Mouse (Mus musculus): ENCODE data around the gene Clcnkb. TPM values are rescaled to one million over a fixed set of nuclear protein-coding genes. Genes with fewer than 3 reads are reported as not detected.

The Clcnkb gene
- 0.23 TPM for polyA plus RNA-seq (2012; fragmentation: generic; extraction: Trizol)

DNA sequence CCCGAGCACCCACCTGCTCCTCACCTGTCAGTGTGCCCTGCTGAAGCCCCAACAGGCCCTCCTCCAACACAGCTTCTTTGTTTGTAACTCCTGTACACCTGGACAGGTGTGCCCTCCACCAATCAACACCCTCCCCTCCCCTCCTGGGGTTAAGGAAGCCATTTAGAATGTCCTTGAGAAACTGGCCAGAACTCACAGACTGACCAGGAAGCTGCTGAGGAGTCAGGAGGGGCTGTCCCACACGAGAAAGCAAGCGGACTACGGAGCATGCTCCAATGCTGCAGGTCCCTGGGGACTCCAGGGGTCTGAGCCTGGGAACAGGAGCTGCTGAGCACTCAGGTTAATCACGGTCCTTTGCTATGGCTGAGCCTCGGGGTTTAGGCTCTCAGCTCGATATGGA is at the start of gene Clcnkb:
Gene Clcnkb, minus strand, starts transcription at position 91 of the 400 bp plus-strand sequence.
- TF ChIP-seq CEBPB (IDR thresholded peaks at IDR 0.05; ENCODE audit: insufficient read depth, poor library complexity, severe bottlenecking) (no peak), MAX (IDR thresholded peaks at IDR 0.05; ENCODE audit: low read depth) (no peak), SRF (IDR thresholded peaks at IDR 0.05; ENCODE audit: control insufficient read depth, insufficient read length, low read depth) (no peak), REST (IDR thresholded peaks at IDR 0.05; ENCODE audit: insufficient read depth, insufficient read length) (no peak), POLR2AphosphoS2 (IDR thresholded peaks at IDR 0.05; ENCODE audit: insufficient read length, low read depth) (no peak), TCF12 (IDR thresholded peaks at IDR 0.05; ENCODE audit: insufficient read depth, poor library complexity, severe bottlenecking) (no peak), USF1 (IDR thresholded peaks at IDR 0.05; ENCODE audit: low read depth) (no peak), TCF3 (IDR thresholded peaks at IDR 0.05; ENCODE audit: insufficient read length, low read depth) (no peak), MYOD1 (IDR thresholded peaks at IDR 0.05; ENCODE audit: control insufficient read depth in 1 of 3, insufficient read length in 2 of 3, low read depth in 2 of 3) (no peak), POLR2A (IDR thresholded peaks at IDR 0.05; ENCODE audit: insufficient read length, low read depth) (no peak), MYOG (IDR thresholded peaks at IDR 0.05; ENCODE audit: control insufficient read depth in 1 of 3, insufficient read depth in 1 of 3, insufficient read length in 2 of 3, low read depth in 2 of 3) (no peak), E2F4 (IDR thresholded peaks at IDR 0.05; ENCODE audit: insufficient read depth) (no peak)
- Histone ChIP-seq H3K4me3 (no peak within 1 kb of the TSS), H3K4me2 (ENCODE audit: low read depth) (no peak within 1 kb of the TSS), H3K36me3 (ENCODE audit: control insufficient read depth, insufficient read depth) (no peaks in the 10 kb centered on the region), H3ac (ENCODE audit: control insufficient read depth, insufficient read length) (no peak within 1 kb of the TSS), H3K79me2 (ENCODE audit: control insufficient read depth, insufficient read depth) (no peaks in the 10 kb centered on the region), H3K27me3 (ENCODE audit: control insufficient read depth, insufficient read depth, insufficient read length) (no peaks in the 10 kb centered on the region)

DNA sequence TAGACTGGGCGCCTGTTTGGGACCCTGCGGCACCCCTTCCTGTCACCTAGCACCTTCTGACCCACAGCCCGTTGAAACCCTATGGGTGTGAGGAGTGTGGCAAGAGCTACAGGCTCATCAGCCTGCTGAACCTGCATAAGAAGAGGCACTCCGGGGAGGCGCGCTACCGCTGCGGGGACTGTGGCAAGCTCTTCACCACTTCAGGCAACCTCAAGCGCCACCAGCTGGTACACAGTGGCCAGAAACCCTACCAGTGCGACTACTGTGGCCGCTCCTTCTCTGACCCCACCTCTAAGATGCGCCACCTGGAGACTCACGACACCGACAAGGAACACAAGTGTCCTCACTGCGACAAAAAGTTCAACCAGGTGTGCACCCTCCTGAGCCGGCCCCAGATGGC is 48.9 kb upstream of the Clcnkb start:
- Histone ChIP-seq H3K36me3 (ENCODE audit: control insufficient read depth, insufficient read depth) (peaks cover 6% of the 10 kb centered on the region), H3K27me3 (ENCODE audit: control insufficient read depth, insufficient read depth, insufficient read length) (no peaks in the 10 kb centered on the region), H3K79me2 (ENCODE audit: control insufficient read depth, insufficient read depth) (peaks cover 8% of the 10 kb centered on the region), H3ac (ENCODE audit: control insufficient read depth, insufficient read length) (no peak overlapping the region), H3K4me3 (no peak overlapping the region), H3K4me2 (ENCODE audit: low read depth) (no peak overlapping the region)
- TF ChIP-seq E2F4 (IDR thresholded peaks at IDR 0.05; ENCODE audit: insufficient read depth) (no peak), REST (IDR thresholded peaks at IDR 0.05; ENCODE audit: insufficient read depth, insufficient read length) (no peak), MYOG (IDR thresholded peaks at IDR 0.05; ENCODE audit: control insufficient read depth in 1 of 3, insufficient read depth in 1 of 3, insufficient read length in 2 of 3, low read depth in 2 of 3) (no peak), SRF (IDR thresholded peaks at IDR 0.05; ENCODE audit: control insufficient read depth, insufficient read length, low read depth) (no peak), TCF3 (IDR thresholded peaks at IDR 0.05; ENCODE audit: insufficient read length, low read depth) (no peak), MAX (IDR thresholded peaks at IDR 0.05; ENCODE audit: low read depth) (no peak), POLR2AphosphoS2 (IDR thresholded peaks at IDR 0.05; ENCODE audit: insufficient read length, low read depth) (no peak), TCF12 (IDR thresholded peaks at IDR 0.05; ENCODE audit: insufficient read depth, poor library complexity, severe bottlenecking) (no peak), POLR2A (IDR thresholded peaks at IDR 0.05; ENCODE audit: insufficient read length, low read depth) (no peak), MYOD1 (IDR thresholded peaks at IDR 0.05; ENCODE audit: control insufficient read depth in 1 of 3, insufficient read length in 2 of 3, low read depth in 2 of 3) (no peak), USF1 (IDR thresholded peaks at IDR 0.05; ENCODE audit: low read depth) (no peak), CEBPB (IDR thresholded peaks at IDR 0.05; ENCODE audit: insufficient read depth, poor library complexity, severe bottlenecking) (no peak)

DNA sequence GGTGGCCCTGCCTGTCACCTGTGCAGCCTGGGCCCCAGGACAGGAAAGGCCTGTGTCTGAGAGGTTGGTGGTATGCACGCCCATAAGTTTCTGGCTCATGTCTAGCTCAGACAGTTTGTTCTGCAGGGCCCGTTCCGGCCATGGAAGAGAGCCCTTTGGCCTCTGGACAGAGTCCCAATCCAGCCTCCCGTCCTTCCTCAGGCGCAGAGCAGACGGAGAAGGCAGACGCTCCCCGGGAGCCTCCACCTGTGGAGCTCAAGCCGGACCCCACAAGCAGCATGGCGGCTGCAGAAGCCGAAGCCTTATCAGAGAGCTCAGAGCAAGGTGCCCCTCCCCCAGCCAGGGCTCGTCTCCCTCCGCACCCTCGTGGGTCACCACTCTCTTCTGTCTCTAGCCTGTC is 47.7 kb upstream of the Clcnkb start:
- no peak for TF ChIP-seq TCF12 (IDR thresholded peaks at IDR 0.05; ENCODE audit: insufficient read depth, poor library complexity, severe bottlenecking)
- TF ChIP-seq POLR2AphosphoS2 (IDR thresholded peaks at IDR 0.05; ENCODE audit: insufficient read length, low read depth) = no peak
- TF ChIP-seq USF1 (IDR thresholded peaks at IDR 0.05; ENCODE audit: low read depth) = no peak
- TF ChIP-seq SRF (IDR thresholded peaks at IDR 0.05; ENCODE audit: control insufficient read depth, insufficient read length, low read depth) = no peak
- TF ChIP-seq POLR2A (IDR thresholded peaks at IDR 0.05; ENCODE audit: insufficient read length, low read depth) = no peak
- TF ChIP-seq CEBPB (IDR thresholded peaks at IDR 0.05; ENCODE audit: insufficient read depth, poor library complexity, severe bottlenecking) = no peak
- TF ChIP-seq MYOD1 (IDR thresholded peaks at IDR 0.05; ENCODE audit: control insufficient read depth in 1 of 3, insufficient read length in 2 of 3, low read depth in 2 of 3) = no peak
- no peak for TF ChIP-seq E2F4 (IDR thresholded peaks at IDR 0.05; ENCODE audit: insufficient read depth)
- TF ChIP-seq REST (IDR thresholded peaks at IDR 0.05; ENCODE audit: insufficient read depth, insufficient read length) = no peak
- no peak for TF ChIP-seq MAX (IDR thresholded peaks at IDR 0.05; ENCODE audit: low read depth)
- no peak for TF ChIP-seq MYOG (IDR thresholded peaks at IDR 0.05; ENCODE audit: control insufficient read depth in 1 of 3, insufficient read depth in 1 of 3, insufficient read length in 2 of 3, low read depth in 2 of 3)
- TF ChIP-seq TCF3 (IDR thresholded peaks at IDR 0.05; ENCODE audit: insufficient read length, low read depth) = no peak

DNA sequence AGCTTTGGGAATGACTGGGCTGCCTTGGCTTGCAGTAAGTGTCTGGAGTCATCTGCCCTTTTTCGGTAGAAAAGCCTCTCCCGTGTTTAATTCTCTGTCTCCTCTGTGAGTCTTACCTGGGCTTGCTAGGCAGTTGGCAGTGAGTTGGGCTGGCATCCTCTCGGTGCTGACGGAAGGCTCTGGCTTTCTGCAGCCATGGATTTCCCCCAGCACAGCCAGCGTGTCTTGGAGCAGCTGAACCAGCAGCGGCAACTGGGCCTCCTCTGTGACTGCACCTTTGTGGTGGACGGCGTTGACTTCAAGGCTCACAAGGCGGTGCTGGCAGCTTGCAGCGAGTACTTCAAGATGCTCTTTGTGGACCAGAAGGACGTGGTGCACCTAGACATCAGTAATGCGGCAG is 45.8 kb upstream of the Clcnkb start:
- TF ChIP-seq POLR2AphosphoS2 (IDR thresholded peaks at IDR 0.05; ENCODE audit: insufficient read length, low read depth) = no peak
- TF ChIP-seq SRF (IDR thresholded peaks at IDR 0.05; ENCODE audit: control insufficient read depth, insufficient read length, low read depth) = no peak
- H3K4me2 ChIP-seq (ENCODE audit: low read depth) = peak overlapping the region; percentile 1

More for the DNA sequence above, 47.7 kb upstream of the Clcnkb start:
- no peak overlapping the region for H3K4me3 ChIP-seq
- no peak overlapping the region for H3ac ChIP-seq (ENCODE audit: control insufficient read depth, insufficient read length)
- peaks cover 6% of the 10 kb centered on the region for H3K36me3 ChIP-seq (ENCODE audit: control insufficient read depth, insufficient read depth)
- H3K79me2 ChIP-seq (ENCODE audit: control insufficient read depth, insufficient read depth) = peaks cover 8% of the 10 kb centered on the region
- H3K4me2 ChIP-seq (ENCODE audit: low read depth) = no peak overlapping the region
- H3K27me3 ChIP-seq (ENCODE audit: control insufficient read depth, insufficient read depth, insufficient read length) = no peaks in the 10 kb centered on the region

DNA sequence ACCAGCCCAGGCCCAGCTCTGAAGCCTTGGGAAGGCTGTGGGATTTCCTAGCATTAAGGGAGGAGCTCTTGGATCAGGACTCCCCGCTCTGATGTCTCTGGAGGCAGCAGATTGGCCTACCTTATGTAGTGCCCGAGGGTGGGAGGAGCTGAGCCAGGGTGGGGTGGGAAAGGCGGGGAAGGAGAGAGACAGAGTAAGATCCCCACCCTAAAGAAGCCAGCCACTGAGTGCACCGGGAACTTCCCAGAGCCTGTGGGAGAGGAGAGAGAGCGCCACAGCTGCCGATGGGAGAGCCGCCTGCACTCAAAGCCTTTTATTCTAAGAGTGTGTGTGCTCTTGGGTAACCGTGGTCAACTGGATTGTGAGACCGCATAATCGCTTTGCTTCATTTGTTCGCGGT is 45.3 kb upstream of the Clcnkb start:
- no peaks in the 10 kb centered on the region for H3K27me3 ChIP-seq (ENCODE audit: control insufficient read depth, insufficient read depth, insufficient read length)
- H3K79me2 ChIP-seq (ENCODE audit: control insufficient read depth, insufficient read depth) = peaks cover 14% of the 10 kb centered on the region
- no peak overlapping the region for H3ac ChIP-seq (ENCODE audit: control insufficient read depth, insufficient read length)
- TF ChIP-seq USF1 (IDR thresholded peaks at IDR 0.05; ENCODE audit: low read depth) = no peak
- peak in 1 of 3 experiments; percentile 14 for TF ChIP-seq MYOD1 (IDR thresholded peaks at IDR 0.05; ENCODE audit: control insufficient read depth in 1 of 3, insufficient read length in 2 of 3, low read depth in 2 of 3)
- peak in 2 of 3 experiments; percentile 28 to 48 for TF ChIP-seq MYOG (IDR thresholded peaks at IDR 0.05; ENCODE audit: control insufficient read depth in 1 of 3, insufficient read depth in 1 of 3, insufficient read length in 2 of 3, low read depth in 2 of 3)
- TF ChIP-seq REST (IDR thresholded peaks at IDR 0.05; ENCODE audit: insufficient read depth, insufficient read length) = no peak
- TF ChIP-seq E2F4 (IDR thresholded peaks at IDR 0.05; ENCODE audit: insufficient read depth) = no peak
- no peak for TF ChIP-seq TCF12 (IDR thresholded peaks at IDR 0.05; ENCODE audit: insufficient read depth, poor library complexity, severe bottlenecking)
- TF ChIP-seq POLR2AphosphoS2 (IDR thresholded peaks at IDR 0.05; ENCODE audit: insufficient read length, low read depth) = no peak
- peak overlapping the region; percentile 1 for H3K4me2 ChIP-seq (ENCODE audit: low read depth)
- H3K4me3 ChIP-seq = no peak overlapping the region
- H3K36me3 ChIP-seq (ENCODE audit: control insufficient read depth, insufficient read depth) = peaks cover 6% of the 10 kb centered on the region

More for the DNA sequence above, 45.8 kb upstream of the Clcnkb start:
- Histone ChIP-seq H3K79me2 (ENCODE audit: control insufficient read depth, insufficient read depth) (peaks cover 9% of the 10 kb centered on the region), H3K4me3 (no peak overlapping the region), H3ac (ENCODE audit: control insufficient read depth, insufficient read length) (no peak overlapping the region), H3K36me3 (ENCODE audit: control insufficient read depth, insufficient read depth) (peaks cover 6% of the 10 kb centered on the region), H3K27me3 (ENCODE audit: control insufficient read depth, insufficient read depth, insufficient read length) (no peaks in the 10 kb centered on the region)
